Mouse (Mus musculus): ENCODE results near the gene Smim23.

Smim23 gene

GRCm38 (mm10) chr11:32824505-32824904 is at the start of gene Smim23:
Gene Smim23, minus strand, starts transcription at chr11:32824605.
- DNase-seq: no peak

DNA sequence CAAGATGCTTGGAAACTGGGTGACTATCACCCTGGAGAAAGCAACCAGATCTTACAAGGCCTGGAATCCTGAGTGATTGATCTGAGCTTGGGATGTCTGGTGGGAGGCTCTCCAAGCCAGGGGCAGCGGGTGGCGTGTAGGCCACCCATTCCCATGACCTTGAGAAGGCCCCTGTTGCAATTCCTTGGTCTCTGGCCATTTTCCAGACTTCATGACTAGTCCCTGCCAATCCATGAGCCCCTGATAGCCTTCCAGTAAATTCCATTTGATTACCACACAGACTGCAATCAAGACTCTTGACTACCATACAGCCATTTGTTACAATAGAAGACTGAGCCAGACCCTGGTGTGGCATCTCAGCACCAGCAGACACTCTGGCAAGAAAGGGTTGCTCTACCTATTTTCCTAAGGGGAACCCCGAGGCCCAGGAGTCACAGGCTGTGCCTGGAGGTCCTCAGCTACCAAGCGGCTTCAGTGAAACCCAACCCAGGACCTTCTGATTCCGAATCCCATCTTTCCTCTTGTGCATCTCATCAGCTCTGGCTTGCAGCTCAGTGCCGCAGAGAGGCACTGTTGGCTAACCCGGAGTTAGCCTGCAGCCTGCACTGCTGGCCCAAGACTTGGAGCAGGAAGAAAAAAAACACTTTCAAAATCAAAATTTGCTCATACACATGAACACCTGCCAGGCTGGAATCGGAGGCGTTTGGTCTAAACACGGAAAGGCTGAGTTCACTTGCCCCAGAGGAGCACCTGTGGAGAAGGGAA is 44.4 kb upstream of the Smim23 start:
- DNase-seq: no peak

- DNase-seq: no peak
These were observed 40.2 kb upstream of the Smim23 start for GRCm38 (mm10) chr11:32864615-32865014.

DNA sequence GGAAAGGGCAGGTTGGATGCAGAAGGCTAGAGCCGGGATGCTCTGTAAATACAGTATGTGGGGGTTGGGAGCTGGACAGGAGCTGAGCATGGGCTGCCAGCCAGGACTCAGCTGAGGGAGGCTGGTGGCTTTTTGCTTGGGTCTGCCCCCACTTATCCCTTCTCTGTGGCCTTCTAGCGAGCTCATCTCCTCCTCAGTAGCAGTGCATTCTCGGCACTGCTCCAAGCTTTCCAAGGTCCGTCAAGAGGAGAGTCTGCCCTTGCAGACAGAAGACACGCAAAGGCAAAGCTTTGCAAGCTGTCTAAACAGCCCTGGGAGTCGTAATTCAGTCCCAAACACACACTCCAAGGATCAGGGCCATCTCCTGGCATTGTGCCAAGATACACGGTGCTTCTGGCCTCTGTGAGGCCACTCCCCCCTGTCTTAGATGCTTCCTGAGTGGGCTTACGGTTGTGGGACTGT is 33.0 kb upstream of the Smim23 start:
- DNase-seq: peak in 1 of 2 experiments; percentile 26

- DNase-seq: peak; percentile 14 to 57
These were observed 22.3 kb upstream of the Smim23 start for GRCm38 (mm10) chr11:32846682-32847222.

- no peak for DNase-seq
These were observed 16.8 kb upstream of the Smim23 start for GRCm38 (mm10) chr11:32841169-32841568.

- DNase-seq: no peak
These were observed 15.9 kb upstream of the Smim23 start for GRCm38 (mm10) chr11:32840256-32840655.

GRCm38 (mm10) chr11:32835022-32835421 is 10.6 kb upstream of the Smim23 start:
- no peak for DNase-seq

DNA sequence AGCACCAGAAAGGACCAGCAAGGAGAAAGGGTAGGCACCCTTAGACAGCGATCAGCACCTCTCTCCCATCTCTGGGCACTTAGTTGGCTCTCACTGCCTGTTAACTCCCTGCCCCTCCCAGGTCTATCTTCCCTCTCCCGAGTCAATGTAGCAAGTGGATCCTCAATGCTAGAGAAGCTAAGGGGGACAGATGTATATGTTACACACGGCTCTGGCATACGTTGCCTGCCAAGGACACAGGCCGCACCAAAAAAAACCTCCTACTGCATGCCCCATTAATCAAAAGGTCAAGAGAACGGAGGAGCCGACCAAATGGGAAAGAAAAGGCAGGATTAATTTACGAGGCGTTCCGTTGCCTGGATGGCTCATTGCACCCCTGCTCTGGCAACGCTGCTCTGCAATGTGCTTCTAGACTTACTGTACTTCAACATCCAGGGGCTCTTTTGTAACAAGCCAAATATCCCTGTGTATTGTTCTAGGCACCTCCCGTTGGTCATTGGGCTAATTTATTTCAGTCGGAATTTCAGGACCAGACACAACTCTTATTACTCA is 10.0 kb upstream of the Smim23 start:
- DNase-seq: no peak

DNA sequence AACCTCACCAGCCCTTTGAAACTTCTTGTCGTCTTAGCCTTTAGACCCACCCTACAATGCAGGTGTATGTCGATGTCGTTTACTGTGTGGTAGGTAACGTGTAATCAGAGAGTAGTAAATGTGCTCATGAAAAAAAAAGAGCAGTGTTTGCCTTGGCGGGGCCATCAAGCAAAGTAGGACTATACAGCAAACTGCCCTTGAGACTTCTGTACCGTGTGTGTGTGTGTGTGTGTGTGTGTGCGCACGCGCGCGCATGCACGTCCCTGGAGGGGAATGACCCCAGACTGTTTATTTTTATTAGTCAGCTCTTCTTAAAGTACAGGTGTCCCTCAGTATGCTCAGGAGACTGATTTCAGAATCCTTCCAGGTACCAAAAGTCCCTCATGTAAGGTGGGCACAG is 6.8 kb downstream of the Smim23 start:
- DNase-seq: no peak

DNA sequence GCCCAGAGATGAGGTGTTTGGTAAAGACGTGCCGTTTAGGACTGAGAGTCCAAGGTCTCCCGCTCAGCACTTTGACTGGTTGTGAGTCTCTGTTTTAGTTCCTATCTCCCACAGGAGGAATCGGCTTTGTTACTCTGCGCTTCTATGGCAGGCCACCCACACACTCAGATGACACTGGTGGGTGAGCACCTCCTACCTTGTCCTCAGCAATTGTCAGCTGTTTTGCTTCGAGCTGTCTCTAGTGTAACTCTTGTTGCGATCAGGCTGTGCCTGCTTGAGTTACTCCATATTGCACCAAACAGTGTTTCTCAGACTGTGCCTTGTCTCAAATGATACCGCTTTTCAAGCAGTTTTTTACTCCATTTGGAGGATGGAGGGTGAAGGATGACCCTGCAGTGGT is 10.1 kb downstream of the Smim23 start:
- DNase-seq: no peak

GRCm38 (mm10) chr11:32809091-32809490 is 15.3 kb downstream of the Smim23 start:
- DNase-seq: no peak

- DNase-seq: peak in 1 of 2 experiments; percentile 51
These were observed 18.4 kb downstream of the Smim23 start for GRCm38 (mm10) chr11:32805958-32806357.

GRCm38 (mm10) chr11:32803658-32804057 is 20.7 kb downstream of the Smim23 start:
- DNase-seq: peak in 1 of 2 experiments; percentile 35

- no peak for DNase-seq
These were observed 22.7 kb downstream of the Smim23 start for GRCm38 (mm10) chr11:32801715-32802114.

DNA sequence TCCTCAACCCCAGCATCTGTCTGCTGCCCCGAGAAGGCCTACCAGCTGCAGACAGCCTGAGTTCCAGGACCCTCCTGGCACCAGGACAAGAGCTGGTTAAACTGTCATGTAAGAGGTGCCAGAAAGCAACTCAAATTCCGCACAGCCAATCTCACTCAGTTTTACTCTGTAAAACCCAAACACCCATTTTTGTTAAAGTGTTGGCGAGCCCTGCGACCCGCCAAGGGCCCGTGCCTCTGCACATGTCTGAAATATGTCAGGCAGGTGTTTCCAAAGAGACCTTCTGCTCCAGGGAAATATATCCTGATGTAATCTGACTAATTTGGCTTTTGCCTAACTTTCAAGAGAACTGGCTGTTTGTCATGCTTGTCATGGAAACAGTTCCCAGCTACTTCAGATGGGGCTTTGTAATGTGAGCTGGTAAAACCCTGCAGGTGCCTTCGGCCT is 23.5 kb downstream of the Smim23 start:
- DNase-seq: peak in 1 of 2 experiments; percentile 23

DNA sequence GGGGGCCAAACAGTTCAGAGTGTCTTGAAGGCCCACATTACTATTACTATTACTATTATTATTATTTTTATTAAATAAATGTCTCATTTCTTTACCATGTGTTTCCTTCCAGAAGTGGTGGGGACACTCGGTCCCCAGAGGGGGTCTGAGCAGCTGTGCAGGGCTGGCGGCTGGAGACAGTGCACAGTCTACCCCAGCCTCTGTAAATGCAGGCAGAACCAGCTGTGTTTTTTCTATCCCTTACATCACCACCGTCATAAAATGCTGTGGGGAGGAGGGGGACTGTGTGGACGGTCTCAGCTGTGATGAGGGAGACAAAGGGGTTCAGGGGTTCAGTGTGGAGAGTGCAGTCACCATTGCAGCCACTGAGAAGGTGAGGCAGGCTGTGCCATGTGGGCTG is 26.0 kb downstream of the Smim23 start:
- no peak for DNase-seq

DNA sequence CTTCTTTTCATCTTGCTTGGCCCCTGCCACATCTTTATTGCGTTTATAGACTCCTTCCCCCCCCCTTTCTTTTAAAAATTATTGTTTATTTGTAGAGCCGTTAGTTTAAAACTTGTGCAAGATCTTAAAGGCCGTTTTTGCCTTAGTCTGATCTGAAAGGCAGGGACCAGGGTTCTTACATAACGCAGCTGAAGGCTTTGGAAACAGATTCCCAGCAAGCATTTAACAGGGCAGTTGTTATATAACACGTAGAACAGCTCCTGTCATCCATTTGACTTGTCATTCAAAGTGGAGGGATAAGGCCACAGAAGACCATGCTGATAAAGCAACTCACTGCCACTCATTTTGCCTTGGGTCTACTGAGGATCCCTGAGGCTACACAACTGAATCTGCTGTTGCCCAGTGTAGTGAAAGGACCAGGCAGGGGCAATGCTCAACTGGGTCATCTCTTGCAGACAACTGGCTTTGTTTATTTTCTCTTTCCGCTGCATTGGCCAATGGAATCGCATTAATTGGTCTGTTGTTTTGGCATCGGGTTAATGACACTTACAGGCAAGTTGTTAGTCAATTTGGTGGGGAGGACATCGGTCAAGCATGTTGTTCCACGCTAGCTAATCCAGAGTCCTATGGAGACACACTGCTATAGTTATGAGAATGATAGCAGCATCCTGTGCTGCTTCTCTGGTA is 29.5 kb downstream of the Smim23 start:
- DNase-seq: no peak

GRCm38 (mm10) chr11:32786201-32786600 is 38.2 kb downstream of the Smim23 start:
- no peak for DNase-seq

DNA sequence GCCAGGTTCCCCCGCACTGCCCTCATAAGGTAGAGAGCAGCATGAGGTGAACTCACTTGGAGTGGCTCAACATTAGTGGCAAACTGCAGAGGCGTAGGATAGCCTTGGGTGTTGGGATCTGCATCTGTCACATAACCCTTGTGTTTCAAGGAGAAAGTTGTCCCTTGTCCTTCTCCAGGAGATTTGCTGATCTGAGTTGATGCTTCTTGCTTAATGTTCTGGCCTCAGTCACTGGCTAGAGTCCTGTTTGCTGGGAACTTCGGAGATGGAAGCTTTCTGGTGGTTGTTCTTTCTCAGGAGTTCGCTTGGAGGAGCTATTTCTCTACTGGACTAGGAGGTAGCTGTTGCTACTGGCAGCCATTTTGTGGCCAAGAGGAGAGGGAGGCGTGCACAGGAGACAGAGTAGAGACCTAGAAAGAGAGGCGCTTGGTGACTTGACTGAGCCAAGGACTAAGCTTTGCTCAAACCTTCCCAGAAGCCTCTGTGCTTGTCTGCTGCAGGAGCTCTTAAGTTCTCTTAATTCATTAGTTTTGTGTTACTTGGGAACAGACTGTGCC is 38.7 kb downstream of the Smim23 start:
- DNase-seq: no peak

GRCm38 (mm10) chr11:32782724-32783123 is 41.7 kb downstream of the Smim23 start:
- no peak for DNase-seq

DNA sequence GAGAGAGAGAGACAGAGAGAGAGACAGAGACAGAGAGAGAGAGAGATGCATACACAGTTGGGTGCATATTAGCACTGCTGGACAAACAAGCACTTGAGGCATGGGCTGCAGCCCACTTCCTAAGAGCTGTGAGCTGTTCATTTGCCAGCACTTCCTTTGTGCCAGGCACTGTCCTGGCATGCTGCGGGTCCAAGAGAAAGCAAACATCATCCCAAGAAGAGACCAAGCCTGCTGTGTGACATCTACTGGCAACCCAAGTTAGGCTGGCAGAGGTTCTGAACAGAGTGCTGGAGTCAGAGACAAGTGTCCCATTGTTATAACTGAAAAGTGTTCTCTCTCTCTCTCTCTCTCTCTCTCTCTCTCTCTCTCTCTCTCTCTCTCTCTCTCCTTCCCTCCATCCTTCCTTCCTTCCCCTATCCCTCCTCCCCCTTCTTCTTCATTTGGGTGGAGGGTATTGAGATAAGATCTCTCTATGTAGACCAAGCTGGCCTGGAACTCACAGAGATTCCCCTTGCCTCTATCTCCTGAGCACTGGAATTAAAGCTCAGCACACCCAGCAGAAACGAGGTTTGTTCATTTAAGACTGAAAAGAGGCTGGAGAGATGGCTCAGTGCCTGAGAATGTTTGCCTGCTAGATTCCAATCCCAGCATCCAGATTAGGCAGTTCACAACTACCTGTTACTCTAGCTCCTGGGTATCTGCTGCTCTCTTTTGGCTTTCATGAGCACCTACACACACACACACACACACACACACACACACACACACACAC is 42.6 kb downstream of the Smim23 start:
- DNase-seq: no peak
